Mouse (Mus musculus) kidney, embryonic 15.5 days (tissue): Measurements from ENCODE around the gene Ulk2. TPM values are rescaled to one million over a fixed set of nuclear protein-coding genes. Genes with fewer than 3 reads are reported as not detected.

Experiments used
- ATAC-seq: fragments of 200-750 bp; cut with Nextera tagmentation; replicated peaks from 2 replicates; pipeline ENCODE4 v1.8.0; 2017; ENCODE audit warnings: moderate TSS enrichment; ENCODE audit not compliant: low FRiP score
- H3K27ac ChIP-seq: fragments of 300-500 bp; sonication (generic); 2 replicates; pipeline ENCODE4 v1.5.1; 2015; ENCODE audit warnings: mild to moderate bottlenecking, inconsistent platforms
- H3K27me3 ChIP-seq: fragments of 300-500 bp; sonication (generic); 2 replicates; pipeline ENCODE4 v1.6.1; 2015; ENCODE audit warnings: inconsistent platforms
- H3K36me3 ChIP-seq: fragments of 300-500 bp; sonication (generic); 2 replicates; pipeline ENCODE4 v1.6.1; 2015; ENCODE audit warnings: inconsistent platforms
- H3K4me1 ChIP-seq: fragments of 300-500 bp; sonication (generic); 2 replicates; pipeline ENCODE4 v1.6.1; 2015; ENCODE audit warnings: inconsistent platforms
- H3K4me2 ChIP-seq: fragments of 300-500 bp; sonication (generic); 2 replicates; pipeline ENCODE4 v1.6.1; 2015; ENCODE audit warnings: moderate library complexity, mild to moderate bottlenecking, inconsistent platforms
- H3K4me3 ChIP-seq: fragments of 300-500 bp; sonication (generic); replicated peaks from 2 replicates; pipeline ENCODE4 v1.5.1; 2015; ENCODE audit warnings: mild to moderate bottlenecking, inconsistent platforms
- H3K9ac ChIP-seq: fragments of 300-500 bp; sonication (generic); 2 replicates; pipeline ENCODE4 v1.6.1; 2015; ENCODE audit warnings: mild to moderate bottlenecking, inconsistent platforms
- H3K9me3 ChIP-seq: fragments of 300-500 bp; sonication (generic); replicated peaks from 2 replicates; pipeline ENCODE4 v1.6.1; 2016; ENCODE audit warnings: inconsistent platforms
- WGBS: fragments of 180-500 bp; shearing (Covaris S2); methylation state at CpG from one replicate; pipeline ENCODE4 v1.1.7; 2015; ENCODE audit warnings: mixed read lengths; 5-methylcytosine and 5-hydroxymethylcytosine counted together
- polyA plus RNA-seq: library from polyadenylated mRNA; unstranded; fragments of >200 nt; fragmentation: Nextera tagmentation; extraction: Ambion mirVana; gene quantifications from 2 replicates; pipeline ENCODE4 v1.2.1, GENCODE M21; 2015

The Ulk2 gene
- polyA plus RNA-seq, 1 experiment from 2014 or later, result 12.4 TPM

- H3K9me3 ChIP-seq, result no peaks in the 10 kb centered on the region
- H3K36me3 ChIP-seq, result peaks cover 92% of the 10 kb centered on the region
- 82% methylated on average over 5 of the region's 5 CpGs for WGBS
- H3K27ac ChIP-seq, result no peak overlapping the region
- H3K9ac ChIP-seq, result no peak overlapping the region
- ATAC-seq, result no peak
- no peaks in the 10 kb centered on the region for H3K27me3 ChIP-seq
- no peak overlapping the region for H3K4me2 ChIP-seq
- no peak overlapping the region for H3K4me3 ChIP-seq
- H3K4me1 ChIP-seq, result no peaks in the 10 kb centered on the region
Measured at GRCm38 (mm10) chr11:61751612-61752011, 103.3 kb downstream of the Ulk2 start.

DNA sequence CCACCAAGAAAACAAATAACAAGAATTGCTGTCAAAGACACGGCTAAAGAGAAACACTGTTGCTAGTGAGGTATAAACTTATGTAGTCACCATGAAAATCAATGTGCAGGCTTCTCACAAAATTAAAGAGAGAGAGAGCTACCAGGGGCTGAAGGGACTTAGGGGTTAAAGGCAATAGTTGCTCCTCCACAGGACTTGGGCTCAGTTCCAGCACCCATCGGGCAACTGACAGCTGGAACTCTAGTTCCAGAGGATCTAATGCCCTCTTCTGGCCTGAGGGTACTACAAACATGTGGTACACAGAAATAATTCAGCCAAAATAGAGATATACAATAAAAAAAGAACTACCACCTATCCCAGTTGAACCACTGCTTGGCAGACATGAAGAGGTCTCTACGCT is 107.7 kb downstream of the Ulk2 start:
- Histone ChIP-seq H3K9me3 (no peaks in the 10 kb centered on the region), H3K27ac (no peak overlapping the region), H3K36me3 (peaks cover 93% of the 10 kb centered on the region), H3K4me1 (no peaks in the 10 kb centered on the region), H3K27me3 (no peaks in the 10 kb centered on the region), H3K4me3 (no peak overlapping the region), H3K4me2 (no peak overlapping the region), H3K9ac (no peak overlapping the region)
- ATAC-seq, result no peak
- whole genome bisulfite sequencing, result 70% methylated on average over 3 of the region's 3 CpGs

DNA sequence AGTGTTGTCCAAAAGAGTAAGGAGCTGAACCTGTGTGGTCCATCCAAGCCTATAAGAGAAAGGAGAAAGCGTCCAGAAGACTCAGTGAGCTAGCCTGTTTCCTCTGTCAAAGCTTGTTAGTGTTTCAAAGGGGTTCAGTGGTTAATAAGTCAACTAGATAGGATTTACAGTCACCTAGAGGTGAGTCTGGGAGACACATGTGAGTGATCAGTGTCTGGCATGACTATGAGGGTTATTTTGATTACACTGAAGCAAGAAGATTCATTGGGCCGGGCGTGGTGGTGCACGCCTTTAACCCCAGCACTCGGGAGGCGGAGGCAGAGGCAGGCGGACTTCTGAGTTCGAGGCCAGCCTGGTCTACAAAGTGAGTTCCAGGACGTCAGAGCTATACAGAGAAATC is 109.1 kb downstream of the Ulk2 start:
- Histone ChIP-seq H3K36me3 (peaks cover 93% of the 10 kb centered on the region), H3K27me3 (no peaks in the 10 kb centered on the region), H3K4me3 (no peak overlapping the region), H3K4me1 (no peaks in the 10 kb centered on the region), H3K9ac (no peak overlapping the region), H3K27ac (no peak overlapping the region), H3K4me2 (no peak overlapping the region), H3K9me3 (no peaks in the 10 kb centered on the region)
- ATAC-seq, result no peak
- 85% methylated on average over 9 of the region's 9 CpGs for WGBS

DNA sequence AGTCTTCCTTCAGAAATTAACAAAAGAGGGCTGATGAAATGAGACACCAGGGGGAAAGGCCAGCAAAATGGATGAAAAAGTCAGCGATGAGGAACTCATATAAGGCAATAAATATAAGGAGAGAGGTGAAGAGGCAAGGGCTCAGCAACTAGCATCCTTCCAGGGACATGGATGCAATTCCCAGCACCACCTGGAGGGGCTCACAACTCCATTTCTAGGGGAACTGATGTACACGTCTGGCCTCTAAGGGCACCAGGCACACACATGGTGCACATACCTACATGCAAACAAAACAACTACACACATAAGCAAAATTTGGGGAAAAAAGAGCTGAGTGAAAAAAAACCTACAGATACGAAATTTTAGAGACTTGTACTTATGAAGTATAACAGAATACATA is 110.4 kb downstream of the Ulk2 start:
- no peaks in the 10 kb centered on the region for H3K4me1 ChIP-seq
- no peak for ATAC-seq
- no peak overlapping the region for H3K4me3 ChIP-seq
- WGBS, result 71% methylated on average over 3 of the region's 3 CpGs
- H3K27ac ChIP-seq, result no peak overlapping the region
- H3K27me3 ChIP-seq, result no peaks in the 10 kb centered on the region
- no peak overlapping the region for H3K4me2 ChIP-seq
- H3K36me3 ChIP-seq, result peaks cover 93% of the 10 kb centered on the region
- H3K9ac ChIP-seq, result no peak overlapping the region
- no peaks in the 10 kb centered on the region for H3K9me3 ChIP-seq

- H3K9me3 ChIP-seq, result no peaks in the 10 kb centered on the region
- 79% methylated on average over 3 of the region's 3 CpGs for WGBS
- ATAC-seq, result no peak
- H3K27me3 ChIP-seq, result no peaks in the 10 kb centered on the region
- no peak overlapping the region for H3K4me2 ChIP-seq
- no peak overlapping the region for H3K4me3 ChIP-seq
- no peak overlapping the region for H3K9ac ChIP-seq
- H3K4me1 ChIP-seq, result no peaks in the 10 kb centered on the region
- no peak overlapping the region for H3K27ac ChIP-seq
- peaks cover 93% of the 10 kb centered on the region for H3K36me3 ChIP-seq
Measured at GRCm38 (mm10) chr11:61743768-61744167, 111.1 kb downstream of the Ulk2 start.

DNA sequence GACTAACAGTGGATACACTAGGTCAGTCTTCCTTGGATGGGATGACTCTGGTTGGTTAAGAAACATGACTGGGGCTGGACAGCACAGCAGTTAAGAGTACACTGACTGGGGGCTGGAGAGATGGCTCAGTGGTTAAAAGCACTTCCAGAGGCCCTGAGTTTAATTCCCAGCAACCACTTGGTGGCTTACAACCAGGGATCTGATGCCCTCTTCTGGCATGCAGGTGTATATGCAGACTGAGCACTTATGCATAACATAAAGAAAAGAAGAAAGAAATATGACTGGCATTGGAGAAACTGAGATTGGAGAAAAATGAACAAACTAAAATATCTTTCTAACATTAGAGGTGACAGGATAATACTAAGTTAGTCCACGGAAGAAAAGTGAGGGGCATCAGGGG is 114.4 kb downstream of the Ulk2 start:
- Histone ChIP-seq H3K36me3 (peaks cover 96% of the 10 kb centered on the region), H3K9me3 (no peaks in the 10 kb centered on the region), H3K9ac (no peak overlapping the region), H3K4me2 (no peak overlapping the region), H3K4me1 (no peaks in the 10 kb centered on the region), H3K4me3 (no peak overlapping the region), H3K27ac (no peak overlapping the region), H3K27me3 (no peaks in the 10 kb centered on the region)
- 82% methylated on average over 1 of the region's 1 CpGs for WGBS
- no peak for ATAC-seq

- H3K27me3 ChIP-seq, result no peaks in the 10 kb centered on the region
- no peaks in the 10 kb centered on the region for H3K4me1 ChIP-seq
- ATAC-seq, result no peak
- no peak overlapping the region for H3K4me3 ChIP-seq
- H3K27ac ChIP-seq, result no peak overlapping the region
- no peak overlapping the region for H3K4me2 ChIP-seq
- 83% methylated on average over 1 of the region's 1 CpGs for WGBS
- no peak overlapping the region for H3K9ac ChIP-seq
- H3K36me3 ChIP-seq, result peaks cover 98% of the 10 kb centered on the region
- H3K9me3 ChIP-seq, result no peaks in the 10 kb centered on the region
Measured at GRCm38 (mm10) chr11:61737290-61737689, 117.6 kb downstream of the Ulk2 start.

GRCm38 (mm10) chr11:61732672-61733071 is 122.2 kb downstream of the Ulk2 start:
- WGBS, result 91% methylated on average over 7 of the region's 7 CpGs
- no peaks in the 10 kb centered on the region for H3K27me3 ChIP-seq
- H3K4me3 ChIP-seq, result no peak overlapping the region
- no peak overlapping the region for H3K9ac ChIP-seq
- H3K27ac ChIP-seq, result no peak overlapping the region
- H3K9me3 ChIP-seq, result no peaks in the 10 kb centered on the region
- peaks cover 94% of the 10 kb centered on the region for H3K36me3 ChIP-seq
- no peak overlapping the region for H3K4me2 ChIP-seq
- no peak for ATAC-seq
- no peaks in the 10 kb centered on the region for H3K4me1 ChIP-seq

DNA sequence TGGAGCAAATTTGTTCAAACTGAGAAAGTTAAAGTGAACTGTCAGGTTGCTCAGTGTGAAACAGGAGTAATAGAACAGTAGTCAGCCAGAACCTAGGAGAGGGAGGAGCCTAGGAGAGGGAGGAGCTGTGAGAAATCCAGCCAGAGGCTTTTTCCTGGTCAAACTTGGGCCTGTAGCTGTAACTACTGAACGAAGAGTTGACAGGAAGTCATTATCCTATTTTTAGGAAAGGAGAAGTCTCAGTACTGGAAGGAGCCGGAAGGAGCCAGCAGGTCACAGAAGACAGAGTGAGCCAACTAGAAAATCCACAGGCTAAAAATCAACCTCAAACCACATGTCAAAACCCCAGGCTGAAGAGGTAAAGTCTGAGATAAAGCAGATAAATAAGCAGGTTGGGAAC is 126.8 kb downstream of the Ulk2 start:
- no peaks in the 10 kb centered on the region for H3K9me3 ChIP-seq
- H3K4me1 ChIP-seq, result no peaks in the 10 kb centered on the region
- H3K4me3 ChIP-seq, result no peak overlapping the region
- no peak for ATAC-seq
- no peak overlapping the region for H3K4me2 ChIP-seq
- 52% methylated on average over 2 of the region's 2 CpGs for WGBS
- no peak overlapping the region for H3K9ac ChIP-seq
- H3K36me3 ChIP-seq, result peaks cover 64% of the 10 kb centered on the region
- peak overlapping the region; percentile 5; the same call in 1 of the 2 replicates for H3K27ac ChIP-seq
- no peaks in the 10 kb centered on the region for H3K27me3 ChIP-seq

Other genes starting within 250 kb of the Ulk2 start
- gene Grap, start 201.8 kb downstream of the Ulk2 start, polyA plus RNA-seq, result 12.9 and 13.0 TPM in 2 replicates
- gene Fam83g, start 171.0 kb downstream of the Ulk2 start, polyA plus RNA-seq, result 2.2 and 2.8 TPM in 2 replicates
- 0.45 TPM in 2 replicates for gene Slc5a10, start 134.2 kb downstream of the Ulk2 start, polyA plus RNA-seq
- gene Prpsap2, start 93.0 kb downstream of the Ulk2 start, polyA plus RNA-seq, result 33.6 and 33.7 TPM in 2 replicates
- gene Akap10, start 75.2 kb upstream of the Ulk2 start, polyA plus RNA-seq, result 19.1 and 19.2 TPM in 2 replicates
- 9.9 and 10.6 TPM in 2 replicates for gene Specc1, start 101.7 kb upstream of the Ulk2 start, polyA plus RNA-seq